Mouse (Mus musculus) hindbrain, embryonic 16.5 days (tissue): ENCODE measurements around the gene Fam71f1. TPM values are rescaled to one million over a fixed set of nuclear protein-coding genes. Genes with fewer than 3 reads are reported as not detected.

Experiments
- ATAC-seq: fragments of 200-750 bp; cut with Nextera tagmentation; 2 replicates; pipeline ENCODE4 v1.8.0; 2017; ENCODE audit warnings: moderate TSS enrichment, moderate library complexity
- H3K27ac ChIP-seq: fragments of 300-500 bp; sonication (generic); 2 replicates; pipeline ENCODE4 v1.5.1; 2014; ENCODE audit warnings: low read depth, mild to moderate bottlenecking, control low read depth, low read length, moderate library complexity
- H3K27me3 ChIP-seq: fragments of 300-500 bp; sonication (generic); replicated peaks from 2 replicates; pipeline ENCODE4 v1.6.1; 2014; ENCODE audit warnings: low read length; ENCODE audit not compliant: control insufficient read depth, insufficient read depth
- H3K36me3 ChIP-seq: fragments of 300-500 bp; sonication (generic); 2 replicates; pipeline ENCODE4 v1.6.1; 2014; ENCODE audit warnings: mild to moderate bottlenecking, low read length, moderate library complexity, mixed read lengths; ENCODE audit not compliant: control insufficient read depth, insufficient read depth
- H3K4me1 ChIP-seq: fragments of 300-500 bp; sonication (generic); 2 replicates; pipeline ENCODE4 v1.6.1; 2014; ENCODE audit warnings: low read depth, low read length; ENCODE audit not compliant: control insufficient read depth, insufficient read depth
- H3K4me2 ChIP-seq: fragments of 300-500 bp; sonication (generic); 2 replicates; pipeline ENCODE4 v1.6.1; 2014; ENCODE audit warnings: mild to moderate bottlenecking, low read length, control low read depth, moderate library complexity
- H3K4me3 ChIP-seq: fragments of 300-500 bp; sonication (generic); 2 replicates; pipeline ENCODE4 v1.5.1; 2014; ENCODE audit warnings: mild to moderate bottlenecking, low read length, control low read depth, moderate library complexity
- H3K9ac ChIP-seq: fragments of 300-500 bp; sonication (generic); 2 replicates; pipeline ENCODE4 v1.6.1; 2014; ENCODE audit warnings: low read depth, mild to moderate bottlenecking, control low read depth, low read length, moderate library complexity
- H3K9me3 ChIP-seq: fragments of 300-500 bp; sonication (generic); 2 replicates; pipeline ENCODE4 v1.6.1; 2014; ENCODE audit warnings: mild to moderate bottlenecking, low read length, moderate library complexity; ENCODE audit not compliant: control insufficient read depth
- WGBS: fragments of 180-500 bp; shearing (Covaris S2); extraction: QIAGEN DNeasy Blood & Tissue Kit; methylation state at CpG from one replicate; pipeline ENCODE4 v1.1.7; 2014; 5-methylcytosine and 5-hydroxymethylcytosine counted together
- polyA plus RNA-seq: library from polyadenylated mRNA; unstranded; fragments of >200 nt; fragmentation: Nextera tagmentation; extraction: Ambion mirVana; gene quantifications from 2 replicates; pipeline ENCODE4 v1.2.1, GENCODE M21; 2015

The Fam71f1 gene
- not detected in 2 replicates for polyA plus RNA-seq

DNA sequence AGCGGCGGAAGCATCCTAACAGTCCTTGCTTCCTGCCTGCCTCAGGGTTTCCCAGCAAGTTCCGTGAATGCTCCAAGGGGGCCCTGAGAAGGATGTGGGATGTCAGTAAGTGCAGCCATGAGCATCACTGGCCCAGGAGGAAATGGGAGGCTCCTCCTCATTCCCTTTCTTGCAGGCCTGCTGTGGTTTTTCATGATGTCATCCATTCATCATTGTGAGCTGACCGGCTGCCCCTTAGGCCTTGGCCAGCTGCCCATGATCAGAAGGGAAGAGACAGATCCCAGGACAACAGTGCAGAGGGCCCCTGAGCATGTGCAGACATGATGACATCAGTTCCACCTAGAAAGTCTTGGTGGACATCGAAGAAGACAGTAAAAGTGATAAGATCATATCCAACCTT is at the start of gene Fam71f1:
Fam71f1 (plus strand) TSS at position 262 of the 400 bp plus-strand sequence.
- no peaks in the 10 kb centered on the region for H3K9me3 ChIP-seq
- no peaks in the 10 kb centered on the region for H3K4me1 ChIP-seq
- ATAC-seq = no peak
- no peaks in the 10 kb centered on the region for H3K36me3 ChIP-seq
- H3K4me3 ChIP-seq = no peak within 1 kb of the TSS
- no peak within 1 kb of the TSS for H3K4me2 ChIP-seq
- 74% methylated on average over 4 of the region's 5 CpGs for WGBS
- H3K27me3 ChIP-seq = no peaks in the 10 kb centered on the region
- H3K9ac ChIP-seq = no peak within 1 kb of the TSS
- H3K27ac ChIP-seq = no peak within 1 kb of the TSS

DNA sequence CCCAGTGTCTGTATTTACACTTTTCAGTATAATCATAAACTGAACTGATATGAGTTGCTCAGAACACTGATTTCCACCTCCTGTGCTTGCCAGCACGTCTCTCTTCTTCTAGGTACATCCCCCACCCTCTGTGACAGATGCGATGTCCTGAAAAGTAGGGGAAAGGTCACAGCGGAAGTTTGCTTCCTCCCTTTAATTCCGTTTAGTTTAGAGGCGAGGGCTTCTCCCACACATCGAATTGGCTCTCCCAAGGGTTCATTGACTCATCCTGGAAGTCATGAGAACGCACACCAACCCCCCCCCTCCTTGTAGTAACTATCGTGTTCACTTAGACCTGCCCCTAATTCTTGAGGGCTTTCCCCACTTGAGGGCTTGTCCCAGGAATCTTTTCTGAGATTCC is 48.0 kb upstream of the Fam71f1 start:
- H3K27me3 ChIP-seq = no peaks in the 10 kb centered on the region
- H3K4me2 ChIP-seq = no peak overlapping the region
- WGBS = 19% methylated on average over 8 of the region's 8 CpGs

DNA sequence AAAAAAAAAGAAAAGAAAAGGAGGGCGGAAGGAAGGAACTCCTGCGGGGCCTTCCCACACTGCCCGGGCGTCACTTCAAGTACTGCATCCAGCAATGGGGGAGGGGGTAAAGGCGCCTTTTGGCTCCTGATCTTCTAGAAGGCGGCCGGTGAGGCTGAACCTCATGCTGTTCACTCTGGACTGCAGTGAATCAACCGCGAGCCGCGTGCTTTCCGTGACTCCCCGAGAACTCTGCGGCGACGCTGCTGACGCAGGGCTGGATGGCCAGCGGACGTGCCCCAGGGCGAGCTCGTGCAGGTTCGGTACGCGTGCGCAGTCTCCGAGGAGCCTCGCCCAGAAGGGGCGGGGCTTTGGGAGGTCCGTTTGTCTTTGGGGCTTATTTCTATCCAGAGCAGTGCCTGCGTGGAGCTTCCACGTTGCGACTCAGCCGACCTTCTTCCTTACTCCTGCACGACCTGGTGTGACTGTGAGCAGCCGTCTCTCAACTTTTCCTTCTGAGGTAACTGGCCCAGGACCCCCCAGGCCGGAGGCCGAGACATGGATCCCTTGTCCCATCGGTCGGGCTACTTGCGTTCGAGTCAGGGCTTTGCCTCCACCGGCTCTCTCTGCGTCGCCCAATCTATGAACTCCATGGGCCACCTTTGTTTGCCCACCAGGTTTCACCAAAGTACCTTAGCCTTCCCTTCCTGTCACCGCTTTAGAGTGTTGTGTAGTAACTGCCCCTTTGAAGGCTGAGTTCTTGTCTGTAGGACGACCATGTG is 46.4 kb upstream of the Fam71f1 start, which contains the start of gene Hilpda:
Hilpda (plus strand) TSS at position 177 of the 761 bp plus-strand sequence.
- H3K9ac ChIP-seq = peak within 1 kb of the TSS; percentile 78
- peak; percentile 98 for ATAC-seq
- H3K4me1 ChIP-seq = no peaks in the 10 kb centered on the region
- peak within 1 kb of the TSS; percentile 65 for H3K4me3 ChIP-seq
- H3K36me3 ChIP-seq = no peaks in the 10 kb centered on the region
- under 1% methylated on average over 46 of the region's 46 CpGs for WGBS
- H3K9me3 ChIP-seq = no peaks in the 10 kb centered on the region
- H3K4me2 ChIP-seq = peak within 1 kb of the TSS; percentile 85
- peak within 1 kb of the TSS; percentile 83 for H3K27ac ChIP-seq
- H3K27me3 ChIP-seq = no peaks in the 10 kb centered on the region

More for the DNA sequence above, 48.0 kb upstream of the Fam71f1 start:
- Histone ChIP-seq H3K36me3 (no peaks in the 10 kb centered on the region), H3K9me3 (no peaks in the 10 kb centered on the region), H3K4me1 (no peaks in the 10 kb centered on the region), H3K27ac (no peak overlapping the region), H3K9ac (no peak overlapping the region), H3K4me3 (no peak overlapping the region)
- ATAC-seq = no peak

DNA sequence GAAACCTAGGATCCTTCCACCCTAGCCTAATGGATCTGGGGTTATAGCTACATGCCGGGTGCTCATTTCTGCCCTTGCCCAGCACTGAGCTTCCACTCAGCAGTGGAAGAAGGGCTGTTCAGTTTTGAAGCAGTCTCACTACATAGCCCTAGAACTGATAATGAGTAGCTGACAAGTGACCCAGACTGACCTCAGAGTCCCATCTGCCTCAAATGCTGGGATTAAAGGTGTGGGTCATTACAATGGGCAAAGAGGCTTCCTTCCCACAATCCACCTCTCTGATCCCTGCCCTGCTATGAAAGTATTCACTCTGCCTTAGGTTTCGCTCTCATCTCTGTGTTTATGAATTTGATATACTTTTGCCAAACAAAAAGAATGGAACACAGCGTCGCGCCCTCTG is 42.2 kb upstream of the Fam71f1 start:
- no peak overlapping the region for H3K4me3 ChIP-seq
- H3K9ac ChIP-seq = no peak overlapping the region
- no peaks in the 10 kb centered on the region for H3K4me1 ChIP-seq
- H3K4me2 ChIP-seq = no peak overlapping the region
- no peak overlapping the region for H3K27ac ChIP-seq
- WGBS = 94% methylated on average over 5 of the region's 5 CpGs
- H3K9me3 ChIP-seq = no peaks in the 10 kb centered on the region
- ATAC-seq = no peak
- H3K27me3 ChIP-seq = no peaks in the 10 kb centered on the region
- H3K36me3 ChIP-seq = no peaks in the 10 kb centered on the region

DNA sequence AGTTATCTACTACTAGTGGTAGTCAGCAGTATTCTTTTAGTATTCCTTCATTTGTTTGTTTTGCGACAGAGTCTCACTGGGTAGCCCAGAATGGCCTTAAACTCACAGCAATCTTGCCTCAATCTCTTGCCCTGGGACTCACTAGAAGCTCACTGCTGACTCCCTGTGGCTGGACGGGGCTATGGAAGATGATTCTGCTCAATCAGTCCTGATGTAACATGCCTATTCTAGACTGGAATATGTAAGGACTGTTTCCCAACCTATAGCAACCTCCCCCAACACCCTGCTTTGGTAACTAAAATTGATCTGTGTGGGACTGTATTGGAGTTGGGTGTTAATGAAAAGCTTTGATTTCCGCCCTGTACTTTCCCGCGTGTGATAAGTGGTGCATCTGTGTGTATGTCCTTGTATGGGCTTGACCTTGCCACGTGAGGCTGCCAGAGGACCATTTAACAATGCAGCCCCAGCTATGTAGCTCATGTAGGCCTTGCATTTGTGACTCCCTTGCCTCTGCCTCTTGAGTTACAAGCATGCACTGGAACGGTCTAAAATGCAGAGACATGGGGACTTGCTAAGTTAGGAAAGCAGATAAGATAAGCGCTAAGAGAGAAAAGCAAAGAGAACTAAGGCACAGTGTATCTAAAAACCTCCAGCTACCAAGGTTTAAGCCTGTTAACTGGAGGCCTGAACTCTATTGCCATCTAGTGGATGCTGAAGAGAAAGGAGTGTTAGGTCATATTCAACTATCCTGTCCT is 40.2 kb upstream of the Fam71f1 start:
- Histone ChIP-seq H3K4me1 (no peaks in the 10 kb centered on the region), H3K9ac (no peak overlapping the region), H3K4me3 (no peak overlapping the region), H3K9me3 (no peaks in the 10 kb centered on the region), H3K36me3 (no peaks in the 10 kb centered on the region), H3K4me2 (no peak overlapping the region), H3K27me3 (no peaks in the 10 kb centered on the region), H3K27ac (no peak overlapping the region)
- peak; percentile 82; the same call in 1 of the 2 replicates for ATAC-seq
- whole genome bisulfite sequencing = 33% methylated on average over 8 of the region's 8 CpGs

DNA sequence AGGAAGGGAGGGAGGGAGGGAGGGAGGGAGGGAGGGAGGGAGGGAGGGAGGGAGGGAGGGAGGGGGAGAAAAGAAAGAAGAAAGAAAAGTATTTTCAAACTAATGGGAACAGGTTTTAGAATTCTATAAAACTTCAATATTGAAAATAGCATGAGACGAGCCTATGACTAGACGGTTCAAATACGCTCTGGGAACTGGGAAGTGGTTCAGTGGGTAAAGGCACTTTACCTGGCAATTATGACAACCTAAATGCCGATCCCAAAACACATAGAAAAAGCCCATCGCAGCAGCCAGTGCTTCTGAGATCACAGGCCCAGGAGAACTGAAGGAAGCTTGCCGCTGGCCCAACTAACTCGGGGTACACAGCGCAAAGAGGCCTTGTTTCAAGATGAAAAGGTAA is 39.6 kb upstream of the Fam71f1 start, which contains the start of gene Fam71f2:
Fam71f2 (plus strand) TSS at position 301 of the 400 bp plus-strand sequence.
- H3K27ac ChIP-seq = no peak within 1 kb of the TSS
- no peak for ATAC-seq
- H3K4me3 ChIP-seq = no peak within 1 kb of the TSS
- 86% methylated on average over 8 of the region's 8 CpGs for WGBS
- no peak within 1 kb of the TSS for H3K4me2 ChIP-seq
- H3K9me3 ChIP-seq = no peaks in the 10 kb centered on the region
- no peak within 1 kb of the TSS for H3K9ac ChIP-seq
- H3K4me1 ChIP-seq = no peaks in the 10 kb centered on the region
- no peaks in the 10 kb centered on the region for H3K27me3 ChIP-seq
- no peaks in the 10 kb centered on the region for H3K36me3 ChIP-seq

DNA sequence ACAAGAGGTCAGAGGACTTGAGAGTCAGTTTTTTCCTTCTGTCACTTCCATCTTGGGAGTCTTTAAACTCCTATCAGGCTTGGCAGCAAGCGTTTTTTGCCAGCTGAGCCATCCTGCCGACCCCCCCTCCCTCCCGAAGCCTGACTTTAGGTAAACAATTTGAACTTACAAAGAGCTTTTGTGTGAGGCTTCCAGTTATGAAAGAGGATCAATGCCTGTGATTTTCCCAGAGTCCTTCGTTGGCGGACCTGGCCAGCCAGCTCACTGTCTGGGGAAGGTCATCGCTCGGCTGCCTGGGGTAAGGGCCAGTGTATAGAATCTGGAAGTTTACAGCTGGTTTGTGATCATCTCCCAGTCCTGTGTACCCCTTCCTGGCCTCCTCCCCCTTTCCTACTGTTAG is 38.3 kb upstream of the Fam71f1 start:
- Histone ChIP-seq H3K4me3 (no peak overlapping the region), H3K27ac (no peak overlapping the region), H3K36me3 (no peaks in the 10 kb centered on the region), H3K4me2 (no peak overlapping the region), H3K9me3 (no peaks in the 10 kb centered on the region), H3K9ac (no peak overlapping the region), H3K27me3 (no peaks in the 10 kb centered on the region), H3K4me1 (no peaks in the 10 kb centered on the region)
- WGBS = 33% methylated on average over 7 of the region's 7 CpGs
- no peak for ATAC-seq

DNA sequence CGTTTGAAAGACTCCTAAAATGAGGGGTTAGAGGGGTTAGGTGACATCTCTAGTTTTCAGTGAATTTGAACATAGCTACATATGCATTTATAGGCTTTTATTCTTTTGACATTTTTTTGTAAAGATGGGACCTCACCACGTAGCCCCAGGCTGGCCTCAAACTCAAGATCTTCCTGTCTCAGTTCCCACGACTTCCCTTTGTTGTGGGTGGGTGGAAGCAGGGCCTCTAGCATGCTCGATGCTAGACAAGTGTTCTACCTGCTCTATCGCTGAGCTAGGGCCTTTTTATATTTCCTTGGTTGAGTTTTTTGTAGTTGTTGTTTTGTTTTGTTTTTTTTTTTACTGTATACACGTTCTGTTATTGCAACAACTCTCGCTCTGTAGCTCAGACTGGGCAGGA is 32.1 kb upstream of the Fam71f1 start:
- WGBS = 71% methylated on average over 7 of the region's 7 CpGs
- no peak for ATAC-seq
- no peak overlapping the region for H3K27ac ChIP-seq
- no peaks in the 10 kb centered on the region for H3K9me3 ChIP-seq
- H3K4me3 ChIP-seq = no peak overlapping the region
- no peak overlapping the region for H3K4me2 ChIP-seq
- H3K36me3 ChIP-seq = no peaks in the 10 kb centered on the region
- H3K9ac ChIP-seq = no peak overlapping the region
- H3K27me3 ChIP-seq = no peaks in the 10 kb centered on the region
- H3K4me1 ChIP-seq = no peaks in the 10 kb centered on the region

DNA sequence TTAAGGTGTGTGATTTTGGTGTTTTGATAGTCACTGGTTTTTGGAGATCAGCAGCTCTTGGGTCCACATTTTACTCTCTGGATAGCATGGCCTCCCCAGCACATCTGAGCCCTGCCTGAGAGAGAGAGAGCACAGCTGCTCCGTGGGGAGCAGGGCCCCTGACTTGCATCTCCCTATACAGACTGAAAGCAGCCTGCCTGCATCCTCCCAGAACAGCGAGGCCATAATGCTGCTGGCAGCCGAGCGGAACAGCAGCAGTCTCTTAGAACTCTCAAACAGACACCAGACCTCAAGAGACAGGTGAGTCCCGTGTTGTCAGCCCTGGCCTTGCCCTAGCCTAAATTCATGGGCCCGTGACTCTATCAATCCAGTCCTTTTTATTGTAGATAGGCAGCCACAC is 31.5 kb upstream of the Fam71f1 start:
- WGBS = 27% methylated on average over 6 of the region's 6 CpGs
- Histone ChIP-seq H3K4me2 (no peak overlapping the region), H3K27ac (no peak overlapping the region), H3K4me3 (no peak overlapping the region), H3K27me3 (no peaks in the 10 kb centered on the region), H3K9me3 (no peaks in the 10 kb centered on the region), H3K36me3 (no peaks in the 10 kb centered on the region), H3K4me1 (no peaks in the 10 kb centered on the region), H3K9ac (no peak overlapping the region)
- ATAC-seq = no peak
